In the genomic region with DNA sequence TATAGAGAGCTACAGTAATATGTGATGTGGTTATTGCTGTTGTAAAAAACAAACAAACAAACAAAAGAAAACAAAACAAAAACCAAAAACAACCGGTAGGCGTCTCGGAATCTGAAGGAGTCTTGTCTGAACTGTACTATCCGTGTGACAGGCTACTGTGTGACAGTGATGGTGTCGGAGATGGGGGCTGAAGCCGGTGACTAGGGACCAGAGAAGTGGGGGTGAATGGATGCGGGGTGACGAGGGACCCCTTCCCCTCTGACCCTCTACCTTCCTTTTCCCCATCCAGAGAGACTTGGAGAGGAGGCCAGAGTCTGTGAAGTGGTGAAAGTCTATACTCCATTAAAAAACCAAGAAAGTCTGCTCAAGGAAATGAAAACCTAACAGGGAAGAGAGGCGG, we compare ENCODE assay signal across 20 mouse cellular contexts. TPM values are rescaled to one million over a fixed set of nuclear protein-coding genes. Genes with fewer than 3 reads are reported as not detected.
DNase-seq lines count a peak whose midpoint lies in the region; ATAC-seq and TF ChIP-seq lines count a peak whose summit lies in the region.
"Had no signal": no experiment of that assay in that cellular context is flagged by ENCODE, and none has a peak within 500 bp of the region (broad histone marks: within the 10 kb centered on the region; RNA-seq: fewer than 3 reads in every experiment).

No protein-coding gene starts in this region.

- H3ac ChIP-seq in myocyte (ENCODE audit: control insufficient read depth, insufficient read length) = no peak overlapping the region

- no peaks in the 10 kb centered on the region for H3K79me2 ChIP-seq in myocyte (ENCODE audit: control insufficient read depth, insufficient read depth)

- no peak for ATAC-seq in hindbrain, embryonic 12.5 days (ENCODE audit: low FRiP score)
- no peak for ATAC-seq in hindbrain, embryonic 11.5 days (ENCODE audit: low FRiP score)
- ATAC-seq in forebrain, embryonic 15.5 days (replicated peaks) = no peak
- no peak for ATAC-seq in midbrain, embryonic 12.5 days (ENCODE audit: low FRiP score, low read depth)
- ATAC-seq: intestine, postnatal 0 days had no signal

- H3K27ac ChIP-seq in hindbrain, embryonic 12.5 days = 0 out of 2 replicates have a peak overlapping the region, but pooled peaks have one; percentile 62
- H3K27ac ChIP-seq in hindbrain, embryonic 11.5 days (ENCODE audit: low read depth, low read length) = no peak overlapping the region
- 0 out of 2 replicates have a peak overlapping the region, but pooled peaks have one; percentile 0 for H3K27ac ChIP-seq in forebrain, embryonic 15.5 days (replicated peaks)
- peak overlapping the region; percentile 63 for H3K27ac ChIP-seq in midbrain, embryonic 12.5 days (replicated peaks)
- no peak overlapping the region for H3K27ac ChIP-seq in embryonic facial prominence, embryonic 10.5 days (replicated peaks)
- H3K27ac ChIP-seq: kidney, embryonic 15.5 days; liver, embryonic 13.5 days had no signal

- WGBS in hindbrain, embryonic 12.5 days = 86% methylated on average over 9 of the region's 9 CpGs
- 89% methylated on average over 9 of the region's 9 CpGs for WGBS in hindbrain, embryonic 11.5 days
- 86% methylated on average over 9 of the region's 9 CpGs for WGBS in forebrain, embryonic 15.5 days
- 88% methylated on average over 9 of the region's 9 CpGs for WGBS in midbrain, embryonic 12.5 days
- WGBS in embryonic facial prominence, embryonic 10.5 days = 87% methylated on average over 9 of the region's 9 CpGs

- no peaks in the 10 kb centered on the region for H3K9me3 ChIP-seq in hindbrain, embryonic 12.5 days (replicated peaks)
- no peaks in the 10 kb centered on the region for H3K9me3 ChIP-seq in hindbrain, embryonic 11.5 days (ENCODE audit: control insufficient read depth, low read length)
- no peaks in the 10 kb centered on the region for H3K9me3 ChIP-seq in forebrain, embryonic 15.5 days
- no peaks in the 10 kb centered on the region for H3K9me3 ChIP-seq in midbrain, embryonic 12.5 days
- H3K9me3 ChIP-seq in embryonic facial prominence, embryonic 10.5 days = no peaks in the 10 kb centered on the region
- H3K9me3 ChIP-seq: heart, embryonic 12.5 days; kidney, embryonic 15.5 days; liver, embryonic 13.5 days; neural tube, embryonic 12.5 days had no signal

- H3K27me3 ChIP-seq in hindbrain, embryonic 12.5 days = no peaks in the 10 kb centered on the region
- no peaks in the 10 kb centered on the region for H3K27me3 ChIP-seq in hindbrain, embryonic 11.5 days (ENCODE audit: control insufficient read depth, insufficient read depth, low read length)
- no peaks in the 10 kb centered on the region for H3K27me3 ChIP-seq in forebrain, embryonic 15.5 days
- no peaks in the 10 kb centered on the region for H3K27me3 ChIP-seq in midbrain, embryonic 12.5 days
- H3K27me3 ChIP-seq in myocyte (ENCODE audit: control insufficient read depth, insufficient read depth, insufficient read length) = no peaks in the 10 kb centered on the region
- no peaks in the 10 kb centered on the region for H3K27me3 ChIP-seq in embryonic facial prominence, embryonic 10.5 days (replicated peaks; ENCODE audit: low read depth, poor library complexity, severe bottlenecking)
- H3K27me3 ChIP-seq: heart, embryonic 12.5 days; kidney, embryonic 15.5 days; liver, embryonic 13.5 days; neural tube, embryonic 12.5 days had no signal

- no peak overlapping the region for H3K4me2 ChIP-seq in hindbrain, embryonic 12.5 days (replicated peaks)
- no peak overlapping the region for H3K4me2 ChIP-seq in hindbrain, embryonic 11.5 days (replicated peaks; ENCODE audit: low read depth, low read length)
- H3K4me2 ChIP-seq in forebrain, embryonic 15.5 days (replicated peaks) = no peak overlapping the region
- no peak overlapping the region for H3K4me2 ChIP-seq in midbrain, embryonic 12.5 days (replicated peaks)
- no peak overlapping the region for H3K4me2 ChIP-seq in myocyte (ENCODE audit: low read depth)
- H3K4me2 ChIP-seq: heart, embryonic 12.5 days; kidney, embryonic 15.5 days; liver, embryonic 13.5 days; neural tube, embryonic 12.5 days had no signal

- peaks cover 16% of the 10 kb centered on the region for H3K4me1 ChIP-seq in hindbrain, embryonic 12.5 days
- H3K4me1 ChIP-seq in hindbrain, embryonic 11.5 days (replicated peaks; ENCODE audit: control insufficient read depth, insufficient read depth, low read length) = 0 out of 2 replicates have a peak, but pooled peaks cover 3% of the 10 kb centered on the region
- peaks cover 13% of the 10 kb centered on the region for H3K4me1 ChIP-seq in forebrain, embryonic 15.5 days
- peaks cover 23% of the 10 kb centered on the region for H3K4me1 ChIP-seq in midbrain, embryonic 12.5 days
- H3K4me1 ChIP-seq in embryonic facial prominence, embryonic 10.5 days = peaks cover 16% of the 10 kb centered on the region
- H3K4me1 ChIP-seq: heart, embryonic 12.5 days; liver, embryonic 13.5 days had no signal

- TF ChIP-seq POLR2A in myocyte (IDR thresholded peaks at IDR 0.05; ENCODE audit: insufficient read length, low read depth) = peak; percentile 63

- H3K9ac ChIP-seq in hindbrain, embryonic 12.5 days = no peak overlapping the region
- H3K9ac ChIP-seq in hindbrain, embryonic 11.5 days (ENCODE audit: low read depth, low read length) = no peak overlapping the region
- H3K9ac ChIP-seq in forebrain, embryonic 15.5 days (replicated peaks) = no peak overlapping the region
- H3K9ac ChIP-seq in midbrain, embryonic 12.5 days (replicated peaks) = no peak overlapping the region
- H3K9ac ChIP-seq: heart, embryonic 12.5 days; kidney, embryonic 15.5 days; liver, embryonic 13.5 days; neural tube, embryonic 12.5 days had no signal

- DNase-seq in hindbrain, embryonic 11.5 days (ENCODE audit: low spot score) = no peak
- no peak for DNase-seq in embryonic facial prominence, embryonic 10.5 days (ENCODE audit: low spot score)
- no peak for DNase-seq in MN1 (ENCODE audit: low spot score)
- DNase-seq: adrenal gland, postnatal 10 days; cerebellum, adult 2 months; cerebellum, postnatal 25 days; heart, postnatal 10 days; kidney, postnatal 36 days; layer of hippocampus, adult 9-11 months; liver, embryonic 13.5 days; lung, adult 2 months; lung, postnatal 14 days had no signal

- no peak overlapping the region for H3K4me3 ChIP-seq in hindbrain, embryonic 12.5 days
- no peak overlapping the region for H3K4me3 ChIP-seq in hindbrain, embryonic 11.5 days (ENCODE audit: low read depth, low read length)
- no peak overlapping the region for H3K4me3 ChIP-seq in forebrain, embryonic 15.5 days
- no peak overlapping the region for H3K4me3 ChIP-seq in midbrain, embryonic 12.5 days
- no peak overlapping the region for H3K4me3 ChIP-seq in myocyte
- no peak overlapping the region for H3K4me3 ChIP-seq in embryonic facial prominence, embryonic 10.5 days
- H3K4me3 ChIP-seq: heart, embryonic 12.5 days; kidney, embryonic 15.5 days; liver, embryonic 13.5 days; neural tube, embryonic 12.5 days had no signal

- H3K36me3 ChIP-seq in hindbrain, embryonic 12.5 days = peaks cover 12% of the 10 kb centered on the region
- no peaks in the 10 kb centered on the region for H3K36me3 ChIP-seq in hindbrain, embryonic 11.5 days (ENCODE audit: control insufficient read depth, insufficient read depth, low read length)
- no peaks in the 10 kb centered on the region for H3K36me3 ChIP-seq in forebrain, embryonic 15.5 days
- H3K36me3 ChIP-seq in midbrain, embryonic 12.5 days = 0 out of 2 replicates have a peak, but pooled peaks cover 4% of the 10 kb centered on the region
- peaks cover 47% of the 10 kb centered on the region for H3K36me3 ChIP-seq in myocyte (ENCODE audit: control insufficient read depth, insufficient read depth)
- peaks cover 52% of the 10 kb centered on the region for H3K36me3 ChIP-seq in embryonic facial prominence, embryonic 10.5 days (replicated peaks)
- H3K36me3 ChIP-seq: liver, embryonic 13.5 days had no signal

TF ChIP-seq in myocyte, 11 proteins besides CTCF, POLR2A, EP300 and RAD21:
- TF ChIP-seq MYOD1 (IDR thresholded peaks at IDR 0.05; ENCODE audit: control insufficient read depth in 1 of 3, insufficient read length in 2 of 3, low read depth in 2 of 3) (no peak), POLR2AphosphoS2 (IDR thresholded peaks at IDR 0.05; ENCODE audit: insufficient read length, low read depth) (peak; percentile 96)

RNA-seq across cellular contexts. Expression of gene Igfbp5, which starts 16.4 kb away (rescaled TPM):
- 69.6 and 99.7 TPM in 2 replicates for polyA plus RNA-seq in hindbrain, embryonic 12.5 days (2016; fragmentation: Nextera tagmentation; extraction: Ambion mirVana)
- polyA plus RNA-seq in hindbrain, embryonic 11.5 days (2014; fragmentation: Nextera tagmentation; extraction: Ambion mirVana) = 28.1 and 34.8 TPM in 2 replicates
- 22.0 and 24.4 TPM in 2 replicates for polyA plus RNA-seq in forebrain, embryonic 15.5 days (2015; fragmentation: Nextera tagmentation; extraction: Ambion mirVana)
- polyA plus RNA-seq in midbrain, embryonic 12.5 days (2016; fragmentation: Nextera tagmentation; extraction: Ambion mirVana) = 31.1 and 41.2 TPM in 2 replicates
- polyA plus RNA-seq in myocyte (2012; fragmentation: generic; extraction: Trizol) = 691 TPM
- polyA plus RNA-seq in embryonic facial prominence, embryonic 10.5 days (2016; fragmentation: Nextera tagmentation; extraction: Ambion mirVana) = 75.4 and 87.4 TPM in 2 replicates

RNA-seq across cellular contexts. Expression of gene Igfbp2, which starts 34.0 kb away (rescaled TPM):
- 548 and 549 TPM in 2 replicates for polyA plus RNA-seq in hindbrain, embryonic 12.5 days (2016; fragmentation: Nextera tagmentation; extraction: Ambion mirVana)
- polyA plus RNA-seq in hindbrain, embryonic 11.5 days (2014; fragmentation: Nextera tagmentation; extraction: Ambion mirVana) = 521 and 561 TPM in 2 replicates
- polyA plus RNA-seq in forebrain, embryonic 15.5 days (2015; fragmentation: Nextera tagmentation; extraction: Ambion mirVana) = 336 and 343 TPM in 2 replicates
- polyA plus RNA-seq in midbrain, embryonic 12.5 days (2016; fragmentation: Nextera tagmentation; extraction: Ambion mirVana) = 548 and 637 TPM in 2 replicates
- polyA plus RNA-seq in myocyte (2012; fragmentation: generic; extraction: Trizol) = 83.7 TPM
- 474 and 479 TPM in 2 replicates for polyA plus RNA-seq in embryonic facial prominence, embryonic 10.5 days (2016; fragmentation: Nextera tagmentation; extraction: Ambion mirVana)

Comparison
In these comparisons a context has a peak if more than half of its experiments do, and no peak if none do; other contexts are left out.
1. H3K27ac ChIP-seq: peak in hindbrain, embryonic 12.5 days (single experiment), forebrain, embryonic 15.5 days (single experiment) and midbrain, embryonic 12.5 days (single experiment); none in hindbrain, embryonic 11.5 days (single experiment) and embryonic facial prominence, embryonic 10.5 days (single experiment).